Mouse (Mus musculus) kidney, embryonic 14.5 days (tissue): ENCODE data around the gene Scamp2. TPM values are rescaled to one million over a fixed set of nuclear protein-coding genes. Genes with fewer than 3 reads are reported as not detected.

Source experiments
- ATAC-seq: fragments of 200-750 bp; cut with Nextera tagmentation; 2 replicates; pipeline ENCODE4 v1.8.0; 2017; ENCODE audit warnings: moderate number of reproducible peaks, mild to moderate bottlenecking, moderate TSS enrichment, moderate library complexity; ENCODE audit not compliant: low FRiP score, low TSS enrichment
- H3K27ac ChIP-seq: fragments of 300-500 bp; sonication (generic); 2 replicates; pipeline ENCODE4 v1.5.1; 2014; ENCODE audit warnings: low read depth, mild to moderate bottlenecking, low read length, moderate library complexity, mixed read lengths
- H3K27me3 ChIP-seq: fragments of 300-500 bp; sonication (generic); 2 replicates; pipeline ENCODE4 v1.6.1; 2014; ENCODE audit warnings: mild to moderate bottlenecking, low read length; ENCODE audit not compliant: control insufficient read depth, insufficient read depth
- H3K36me3 ChIP-seq: fragments of 300-500 bp; sonication (generic); 2 replicates; pipeline ENCODE4 v1.6.1; 2014; ENCODE audit warnings: low read length, mixed read lengths; ENCODE audit not compliant: control insufficient read depth, insufficient read depth
- H3K4me1 ChIP-seq: fragments of 300-500 bp; sonication (generic); 2 replicates; pipeline ENCODE4 v1.6.1; 2014; ENCODE audit warnings: low read length, mixed read lengths; ENCODE audit not compliant: control insufficient read depth, insufficient read depth
- H3K4me2 ChIP-seq: fragments of 300-500 bp; sonication (generic); replicated peaks from 2 replicates; pipeline ENCODE4 v1.6.1; 2014; ENCODE audit warnings: low read depth, mild to moderate bottlenecking, low read length
- H3K4me3 ChIP-seq: fragments of 300-500 bp; sonication (generic); 2 replicates; pipeline ENCODE4 v1.5.1; 2014; ENCODE audit warnings: mild to moderate bottlenecking, low read length
- H3K9ac ChIP-seq: fragments of 300-500 bp; sonication (generic); 2 replicates; pipeline ENCODE4 v1.6.1; 2014; ENCODE audit warnings: low read depth, mild to moderate bottlenecking, low read length, moderate library complexity
- H3K9me3 ChIP-seq: fragments of 300-500 bp; sonication (generic); 2 replicates; pipeline ENCODE4 v1.6.1; 2016; ENCODE audit warnings: low read length; ENCODE audit not compliant: control insufficient read depth
- WGBS: fragments of 180-500 bp; shearing (Covaris S2); extraction: QIAGEN DNeasy Blood & Tissue Kit; methylation state at CpG from one replicate; pipeline ENCODE4 v1.1.7; 2014; 5-methylcytosine and 5-hydroxymethylcytosine counted together
- polyA plus RNA-seq: library from polyadenylated mRNA; unstranded; fragments of >200 nt; fragmentation: Nextera tagmentation; extraction: Ambion mirVana; gene quantifications from 2 replicates; pipeline ENCODE4 v1.2.1, GENCODE M21; 2014

Gene Scamp2
- polyA plus RNA-seq, 1 experiment from 2014 or later = 71.4 TPM

DNA sequence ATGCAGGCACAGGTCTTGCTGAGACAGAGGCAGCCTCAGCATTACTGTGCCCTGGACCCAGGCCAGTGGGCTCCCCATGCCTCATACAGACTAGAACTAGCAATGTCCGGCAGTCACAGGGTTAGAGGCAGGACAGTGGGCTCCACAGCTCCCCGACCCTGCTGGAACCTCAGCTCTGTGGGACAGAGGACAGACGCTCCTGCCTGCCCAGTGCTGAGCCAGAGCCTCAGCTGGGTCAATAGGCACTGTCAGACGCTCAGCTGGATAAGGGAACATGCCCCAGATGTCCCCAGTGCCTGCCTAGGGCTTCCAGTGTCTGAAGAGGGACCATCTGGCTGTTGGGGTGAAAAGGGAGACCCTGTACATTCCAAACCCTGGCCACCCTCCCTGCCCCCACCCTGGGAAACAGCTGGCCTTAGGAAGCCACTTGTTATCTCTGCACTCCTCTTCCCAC, 37.2 kb downstream of the Scamp2 start:
- H3K9me3 ChIP-seq = no peaks in the 10 kb centered on the region
- peaks cover 19% of the 10 kb centered on the region; the same call in 1 of the 2 replicates for H3K36me3 ChIP-seq
- no peak for ATAC-seq
- no peak overlapping the region for H3K27ac ChIP-seq
- no peak overlapping the region for H3K9ac ChIP-seq
- no peak overlapping the region for H3K4me2 ChIP-seq
- H3K4me1 ChIP-seq = peaks cover 22% of the 10 kb centered on the region
- H3K27me3 ChIP-seq = no peaks in the 10 kb centered on the region
- 33% methylated on average over 4 of the region's 4 CpGs for WGBS
- no peak overlapping the region for H3K4me3 ChIP-seq

DNA sequence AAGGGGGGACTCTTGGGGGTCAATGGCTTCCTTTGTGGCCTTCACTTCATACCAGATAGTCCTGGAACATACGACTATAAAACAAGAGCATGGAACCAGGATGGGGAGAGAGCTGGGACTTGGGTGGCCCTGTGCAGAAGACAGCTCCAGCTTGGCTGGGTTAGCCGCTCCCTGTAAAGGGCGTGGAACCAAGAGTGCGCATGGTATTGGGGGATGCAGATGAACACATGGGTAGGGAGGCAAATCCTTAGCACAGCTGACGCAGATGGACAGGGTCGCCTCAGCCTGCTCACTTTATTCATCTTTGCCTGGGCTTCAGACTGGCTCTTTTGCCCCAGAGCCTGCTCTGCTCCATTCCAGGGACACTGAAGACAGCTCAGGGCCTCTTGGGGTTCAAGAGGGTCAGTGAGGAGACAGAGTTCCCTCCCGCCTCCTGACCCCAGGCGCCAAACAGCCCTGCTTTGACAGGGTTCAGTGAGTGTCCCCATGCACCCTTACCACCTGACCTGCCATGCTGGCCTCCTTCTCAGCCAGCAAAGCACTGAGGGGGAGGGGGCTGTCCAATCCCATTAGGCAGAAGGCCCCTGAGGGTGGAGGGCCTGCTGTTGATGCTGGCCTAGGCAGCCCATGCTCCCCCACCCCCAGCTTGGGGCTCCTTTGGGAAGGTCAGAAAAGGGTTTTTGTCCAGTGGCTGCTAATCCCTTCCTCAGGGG, 38.3 kb downstream of the Scamp2 start:
- Histone ChIP-seq H3K36me3 (peaks cover 9% of the 10 kb centered on the region; the same call in 1 of the 2 replicates), H3K9me3 (no peaks in the 10 kb centered on the region), H3K9ac (no peak overlapping the region), H3K27me3 (no peaks in the 10 kb centered on the region), H3K4me1 (peaks cover 15% of the 10 kb centered on the region), H3K4me2 (no peak overlapping the region), H3K27ac (no peak overlapping the region), H3K4me3 (no peak overlapping the region)
- WGBS = 61% methylated on average over 8 of the region's 8 CpGs
- peak; percentile 22; the same call in 1 of the 2 replicates for ATAC-seq

DNA sequence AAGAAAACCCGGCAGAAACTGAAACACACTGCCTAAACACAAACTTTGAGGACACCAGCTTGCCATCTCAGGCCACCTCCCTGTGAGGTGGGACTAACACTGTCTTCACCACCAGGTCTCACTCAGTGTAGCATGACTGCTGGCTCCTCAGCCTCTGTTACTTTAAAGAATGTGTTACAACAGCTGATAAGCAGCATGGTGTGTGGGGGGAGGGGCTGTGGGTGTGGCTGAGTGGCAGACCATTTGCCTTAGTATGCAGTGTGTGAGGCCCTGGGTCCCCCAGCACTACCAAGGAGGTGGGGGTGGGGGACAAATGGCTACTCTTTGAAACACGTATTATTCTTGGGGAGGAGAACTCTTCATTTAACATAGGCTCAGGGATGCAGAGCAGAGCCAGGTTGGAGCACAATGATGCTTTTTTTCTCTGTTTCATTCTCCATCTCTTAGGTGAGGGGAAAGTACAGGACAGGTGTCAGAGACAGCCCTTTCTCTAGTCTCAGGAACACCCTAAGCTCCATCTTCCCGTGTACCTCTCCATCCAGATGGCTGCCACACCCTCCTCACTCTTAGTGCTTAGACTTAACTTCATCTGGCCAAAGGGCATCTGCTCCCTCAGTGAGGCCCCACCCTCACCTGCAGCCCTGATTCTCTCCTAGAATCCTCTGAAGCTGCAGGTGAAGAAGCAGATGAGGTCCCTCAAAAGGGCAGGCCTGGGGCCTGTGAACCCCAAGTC, 40.0 kb downstream of the Scamp2 start:
- H3K4me1 ChIP-seq = peaks cover 14% of the 10 kb centered on the region
- no peaks in the 10 kb centered on the region for H3K36me3 ChIP-seq
- no peak overlapping the region for H3K4me3 ChIP-seq
- no peaks in the 10 kb centered on the region for H3K27me3 ChIP-seq
- no peaks in the 10 kb centered on the region for H3K9me3 ChIP-seq
- no peak overlapping the region for H3K27ac ChIP-seq
- ATAC-seq = peak; percentile 53; the same call in 1 of the 2 replicates
- no peak overlapping the region for H3K4me2 ChIP-seq
- no peak overlapping the region for H3K9ac ChIP-seq
- WGBS = 4% methylated on average over 3 of the region's 3 CpGs

DNA sequence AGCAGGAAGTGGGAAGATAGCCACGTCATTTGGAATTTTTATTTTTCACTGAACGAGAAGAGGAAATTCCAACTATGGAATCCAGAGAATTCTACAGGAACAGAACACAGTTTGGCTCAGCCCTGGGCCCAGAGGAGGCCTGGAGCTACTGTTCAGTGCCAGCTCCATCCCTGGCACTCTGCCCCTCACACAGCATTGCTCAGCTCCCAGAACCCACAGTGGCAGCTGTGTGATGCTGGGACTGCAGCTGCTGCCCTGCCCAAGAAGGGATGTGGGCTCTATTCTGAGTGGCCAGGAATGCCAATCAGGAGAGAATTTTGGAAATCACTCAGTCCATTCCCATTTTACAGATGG, 40.6 kb downstream of the Scamp2 start:
- Histone ChIP-seq H3K4me2 (no peak overlapping the region), H3K4me1 (peaks cover 17% of the 10 kb centered on the region), H3K27me3 (no peaks in the 10 kb centered on the region), H3K36me3 (no peaks in the 10 kb centered on the region), H3K9me3 (no peaks in the 10 kb centered on the region), H3K9ac (no peak overlapping the region), H3K27ac (no peak overlapping the region), H3K4me3 (no peak overlapping the region)
- 48% methylated on average over 2 of the region's 2 CpGs for WGBS
- ATAC-seq = no peak

DNA sequence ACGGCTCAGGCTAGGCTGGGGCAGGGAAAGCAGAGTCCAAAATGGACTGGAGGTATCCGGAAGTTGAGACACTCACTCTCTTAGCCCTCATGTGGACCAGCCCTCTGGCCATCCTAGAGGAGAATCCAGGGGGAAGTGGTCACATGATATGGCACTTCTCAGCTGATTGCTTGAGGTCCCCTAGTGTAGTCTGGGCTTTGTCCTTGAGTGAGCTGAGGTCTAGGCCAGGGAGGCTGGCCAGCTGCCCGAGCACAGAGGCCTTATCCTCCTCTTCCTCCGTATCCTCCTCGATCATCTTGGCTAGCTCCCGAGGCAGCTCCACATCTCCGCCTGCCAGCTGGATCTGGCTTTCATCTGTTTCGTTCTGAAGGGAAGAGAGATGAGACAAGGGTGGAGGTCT, 41.4 kb downstream of the Scamp2 start:
- Histone ChIP-seq H3K27ac (no peak overlapping the region), H3K27me3 (no peaks in the 10 kb centered on the region), H3K4me1 (peaks cover 18% of the 10 kb centered on the region), H3K36me3 (no peaks in the 10 kb centered on the region), H3K4me2 (no peak overlapping the region), H3K9ac (no peak overlapping the region), H3K4me3 (no peak overlapping the region), H3K9me3 (no peaks in the 10 kb centered on the region)
- WGBS = 71% methylated on average over 8 of the region's 8 CpGs
- no peak for ATAC-seq

DNA sequence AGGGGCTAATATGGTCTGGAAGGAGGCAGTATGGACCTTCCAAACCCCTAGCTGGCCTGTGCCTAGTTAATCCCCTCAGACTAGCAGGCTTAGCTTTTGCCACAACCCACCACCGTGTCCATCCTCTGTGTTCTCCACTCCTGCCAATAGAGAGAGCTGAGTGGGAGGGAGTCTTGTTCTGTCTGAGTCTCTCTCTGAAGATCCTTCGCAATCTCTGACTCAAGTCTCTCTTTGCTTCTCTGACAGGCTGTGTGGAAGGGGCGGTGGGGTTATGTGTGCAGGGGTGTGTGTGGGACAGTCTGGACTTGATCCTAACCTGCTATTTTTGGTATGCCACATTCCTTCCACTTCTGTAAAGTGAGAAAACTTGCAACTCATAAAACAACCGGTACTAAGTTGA, 44.1 kb downstream of the Scamp2 start:
- ATAC-seq = no peak
- Histone ChIP-seq H3K9ac (no peak overlapping the region), H3K4me3 (no peak overlapping the region), H3K4me2 (no peak overlapping the region), H3K27me3 (no peaks in the 10 kb centered on the region), H3K36me3 (no peaks in the 10 kb centered on the region), H3K27ac (no peak overlapping the region), H3K9me3 (no peaks in the 10 kb centered on the region), H3K4me1 (peaks cover 15% of the 10 kb centered on the region)
- WGBS = 83% methylated on average over 4 of the region's 4 CpGs

DNA sequence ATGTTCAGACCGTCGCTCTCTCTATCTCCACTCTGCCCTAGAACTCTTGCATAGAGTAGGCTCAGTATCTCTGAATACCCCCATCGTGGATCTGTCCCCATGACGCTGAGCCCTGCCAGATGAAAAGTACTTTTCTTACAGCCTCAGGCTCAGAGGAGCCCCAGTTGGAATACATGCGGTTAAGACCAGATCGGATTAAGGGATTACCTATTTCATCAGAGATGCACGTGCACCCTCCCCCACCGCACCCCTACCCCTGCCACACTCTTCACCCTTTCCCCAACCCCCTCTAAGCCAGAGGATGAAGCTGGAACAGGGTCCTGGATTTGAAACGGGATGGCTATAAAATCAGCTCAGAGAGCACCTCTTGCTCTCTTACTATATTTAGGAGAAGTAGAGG, 44.8 kb downstream of the Scamp2 start:
- ATAC-seq = no peak
- H3K36me3 ChIP-seq = no peaks in the 10 kb centered on the region
- 25% methylated on average over 9 of the region's 9 CpGs for WGBS

DNA sequence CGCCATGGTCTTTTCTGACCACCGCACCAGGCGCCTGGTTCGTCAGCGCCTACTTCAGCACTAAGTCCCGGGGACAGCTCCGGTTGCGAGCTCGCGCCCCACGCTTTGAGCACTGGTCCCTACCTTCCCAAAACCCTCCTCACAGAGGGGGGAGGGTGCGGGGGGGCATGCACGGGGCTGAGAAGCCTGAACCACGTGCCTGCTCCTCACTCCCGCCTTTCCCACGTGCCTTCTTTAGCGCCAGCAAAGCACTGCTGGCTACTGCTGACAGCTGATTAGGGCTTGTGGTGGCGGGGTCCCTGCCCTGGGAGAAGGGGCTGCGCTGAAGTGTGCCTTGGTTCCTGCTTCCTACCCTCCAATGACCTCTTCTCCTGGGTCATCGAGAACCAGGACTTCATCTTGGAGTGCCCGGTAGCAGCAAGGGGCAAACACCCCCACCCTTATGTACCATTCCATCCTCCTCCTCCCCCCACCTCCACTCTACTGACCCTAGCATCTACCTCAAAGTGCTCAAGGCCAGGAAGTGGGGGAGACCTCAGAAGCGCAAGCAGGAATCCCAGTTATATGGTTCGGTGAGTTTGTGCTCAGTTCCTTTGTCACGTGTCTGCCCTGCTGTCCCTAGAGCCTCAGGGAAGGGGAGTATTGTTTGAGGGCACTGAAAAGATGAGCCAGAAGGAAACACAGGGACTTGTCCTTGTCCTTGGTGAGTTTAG, 45.6 kb downstream of the Scamp2 start, which contains the start of gene Cplx3:
Cplx3 (minus strand) TSS at position 143 of the 713 bp plus-strand sequence.
- Histone ChIP-seq H3K9ac (no peak within 1 kb of the TSS), H3K4me1 (0 out of 2 replicates have a peak, but pooled peaks cover 4% of the 10 kb centered on the region), H3K4me2 (no peak within 1 kb of the TSS; the same call in 1 of the 2 replicates), H3K4me3 (no peak within 1 kb of the TSS), H3K27me3 (no peaks in the 10 kb centered on the region), H3K36me3 (no peaks in the 10 kb centered on the region), H3K27ac (no peak within 1 kb of the TSS), H3K9me3 (no peaks in the 10 kb centered on the region)
- 5% methylated on average over 24 of the region's 24 CpGs for WGBS
- ATAC-seq = peak; percentile 65

More for the DNA sequence above, 44.8 kb downstream of the Scamp2 start:
- Histone ChIP-seq H3K27me3 (no peaks in the 10 kb centered on the region), H3K4me3 (no peak overlapping the region), H3K9me3 (no peaks in the 10 kb centered on the region), H3K9ac (no peak overlapping the region), H3K4me1 (peaks cover 12% of the 10 kb centered on the region), H3K27ac (no peak overlapping the region), H3K4me2 (no peak overlapping the region)
